Mouse (Mus musculus): ENCODE data around the gene Gspt1. TPM values are rescaled to one million over a fixed set of nuclear protein-coding genes. Genes with fewer than 3 reads are reported as not detected.

The Gspt1 gene
- total RNA-seq, 1 experiment = 89.8 TPM

GRCm38 (mm10) chr16:11276888-11277287, 22.8 kb upstream of the Gspt1 start:
- H3K27ac ChIP-seq (ENCODE audit: insufficient read depth, low read depth, low read length, poor library complexity, severe bottlenecking) = no peak overlapping the region; the same call in 1 of the 2 replicates
- H3K9me3 ChIP-seq (ENCODE audit: control insufficient read depth, insufficient read depth, low read depth, low read length) = no peaks in the 10 kb centered on the region

GRCm38 (mm10) chr16:11271073-11271472, 16.9 kb upstream of the Gspt1 start:
- Histone ChIP-seq H3K9me3 (ENCODE audit: control insufficient read depth, insufficient read depth, low read depth, low read length) (no peaks in the 10 kb centered on the region), H3K4me3 (ENCODE audit: insufficient read depth in 1 of 2, low read depth in 1 of 2, low read length in 2 of 2, poor library complexity in 1 of 2, severe bottlenecking in 1 of 2) (no peak overlapping the region), H3K27ac (ENCODE audit: insufficient read depth, low read depth, low read length, poor library complexity, severe bottlenecking) (no peak overlapping the region), H3K36me3 (ENCODE audit: control insufficient read depth, insufficient read depth, low read length, poor library complexity, severe bottlenecking) (no peaks in the 10 kb centered on the region), H3K4me1 (ENCODE audit: control insufficient read depth in 2 of 2, insufficient read depth in 2 of 2, low read length in 2 of 2, poor library complexity in 1 of 2) (peaks cover 6 to 10% of the 10 kb centered on the region in 2 experiments; a peak in 2 of 4 replicates), H3K9ac (ENCODE audit: insufficient read depth, low read depth, low read length, poor library complexity, severe bottlenecking) (no peak overlapping the region)
- TF ChIP-seq HCFC1 (IDR thresholded peaks at IDR 0.05; ENCODE audit: borderline replicate concordance, insufficient read depth, low read length) (no peak), MAFK (IDR thresholded peaks at IDR 0.05; ENCODE audit: insufficient read depth, low read depth, low read length) (no peak), ZC3H11A (IDR thresholded peaks at IDR 0.05; ENCODE audit: borderline replicate concordance, low read depth, low read length) (no peak), CHD2 (IDR thresholded peaks at IDR 0.05; ENCODE audit: low read depth, low read length) (no peak), ZNF384 (IDR thresholded peaks at IDR 0.05; ENCODE audit: low read depth, low read length) (no peak)
- in situ Hi-C loops (cut with MboI; ENCODE audit: low sequenced_read_pairs in 2 of 2, unreplicated experiment in 2 of 2) = no loop called here
- DNase-seq (ENCODE audit: low read depth, low spot score) = no peak

More at GRCm38 (mm10) chr16:11276888-11277287, 22.8 kb upstream of the Gspt1 start:
- Histone ChIP-seq H3K9ac (ENCODE audit: insufficient read depth, low read depth, low read length, poor library complexity, severe bottlenecking) (no peak overlapping the region), H3K4me1 (ENCODE audit: control insufficient read depth in 2 of 2, insufficient read depth in 2 of 2, low read length in 2 of 2, poor library complexity in 1 of 2) (peaks cover 9 to 16% of the 10 kb centered on the region in 2 experiments; a peak in 2 of 4 replicates), H3K36me3 (ENCODE audit: control insufficient read depth, insufficient read depth, low read length, poor library complexity, severe bottlenecking) (no peaks in the 10 kb centered on the region), H3K4me3 (ENCODE audit: insufficient read depth in 1 of 2, low read depth in 1 of 2, low read length in 2 of 2, poor library complexity in 1 of 2, severe bottlenecking in 1 of 2) (no peak overlapping the region)
- in situ Hi-C loops (cut with MboI; ENCODE audit: low sequenced_read_pairs in 2 of 2, unreplicated experiment in 2 of 2) = no loop called here
- DNase-seq (ENCODE audit: low read depth, low spot score) = no peak
- no peak for TF ChIP-seq CHD2 (IDR thresholded peaks at IDR 0.05; ENCODE audit: low read depth, low read length)
- TF ChIP-seq HCFC1 (IDR thresholded peaks at IDR 0.05; ENCODE audit: borderline replicate concordance, insufficient read depth, low read length) = no peak
- no peak for TF ChIP-seq ZC3H11A (IDR thresholded peaks at IDR 0.05; ENCODE audit: borderline replicate concordance, low read depth, low read length)
- no peak for TF ChIP-seq MAFK (IDR thresholded peaks at IDR 0.05; ENCODE audit: insufficient read depth, low read depth, low read length)
- TF ChIP-seq ZNF384 (IDR thresholded peaks at IDR 0.05; ENCODE audit: low read depth, low read length) = no peak

- Histone ChIP-seq H3K27ac (ENCODE audit: insufficient read depth, low read depth, low read length, poor library complexity, severe bottlenecking) (no peak overlapping the region), H3K9ac (ENCODE audit: insufficient read depth, low read depth, low read length, poor library complexity, severe bottlenecking) (no peak overlapping the region), H3K9me3 (ENCODE audit: control insufficient read depth, insufficient read depth, low read depth, low read length) (no peaks in the 10 kb centered on the region), H3K4me3 (ENCODE audit: insufficient read depth in 1 of 2, low read depth in 1 of 2, low read length in 2 of 2, poor library complexity in 1 of 2, severe bottlenecking in 1 of 2) (no peak overlapping the region), H3K4me1 (ENCODE audit: control insufficient read depth in 2 of 2, insufficient read depth in 2 of 2, low read length in 2 of 2, poor library complexity in 1 of 2) (peaks cover 6 to 10% of the 10 kb centered on the region in 2 experiments; a peak in 2 of 4 replicates), H3K36me3 (ENCODE audit: control insufficient read depth, insufficient read depth, low read length, poor library complexity, severe bottlenecking) (no peaks in the 10 kb centered on the region)
- no peak for TF ChIP-seq MAFK (IDR thresholded peaks at IDR 0.05; ENCODE audit: insufficient read depth, low read depth, low read length)
- no peak for TF ChIP-seq ZC3H11A (IDR thresholded peaks at IDR 0.05; ENCODE audit: borderline replicate concordance, low read depth, low read length)
- TF ChIP-seq CHD2 (IDR thresholded peaks at IDR 0.05; ENCODE audit: low read depth, low read length) = no peak
- TF ChIP-seq HCFC1 (IDR thresholded peaks at IDR 0.05; ENCODE audit: borderline replicate concordance, insufficient read depth, low read length) = no peak
- TF ChIP-seq ZNF384 (IDR thresholded peaks at IDR 0.05; ENCODE audit: low read depth, low read length) = no peak
- no peak for DNase-seq (ENCODE audit: low read depth, low spot score)
- in situ Hi-C loops (cut with MboI; ENCODE audit: low sequenced_read_pairs in 2 of 2, unreplicated experiment in 2 of 2) = no loop called here
These were observed 16.5 kb upstream of the Gspt1 start for GRCm38 (mm10) chr16:11270642-11271041.

GRCm38 (mm10) chr16:11269808-11270207, 15.7 kb upstream of the Gspt1 start:
- H3K4me1 ChIP-seq (ENCODE audit: control insufficient read depth in 2 of 2, insufficient read depth in 2 of 2, low read length in 2 of 2, poor library complexity in 1 of 2) = peaks cover 3 to 5% of the 10 kb centered on the region in 2 experiments; a peak in 2 of 4 replicates
- H3K36me3 ChIP-seq (ENCODE audit: control insufficient read depth, insufficient read depth, low read length, poor library complexity, severe bottlenecking) = no peaks in the 10 kb centered on the region
- no peaks in the 10 kb centered on the region for H3K9me3 ChIP-seq (ENCODE audit: control insufficient read depth, insufficient read depth, low read depth, low read length)
- in situ Hi-C loops (cut with MboI; ENCODE audit: low sequenced_read_pairs in 2 of 2, unreplicated experiment in 2 of 2) = no loop called here
- no peak for TF ChIP-seq MAFK (IDR thresholded peaks at IDR 0.05; ENCODE audit: insufficient read depth, low read depth, low read length)
- DNase-seq (ENCODE audit: low read depth, low spot score) = no peak
- no peak overlapping the region for H3K4me3 ChIP-seq (ENCODE audit: insufficient read depth in 1 of 2, low read depth in 1 of 2, low read length in 2 of 2, poor library complexity in 1 of 2, severe bottlenecking in 1 of 2)
- H3K9ac ChIP-seq (ENCODE audit: insufficient read depth, low read depth, low read length, poor library complexity, severe bottlenecking) = no peak overlapping the region
- H3K27ac ChIP-seq (ENCODE audit: insufficient read depth, low read depth, low read length, poor library complexity, severe bottlenecking) = no peak overlapping the region

GRCm38 (mm10) chr16:11266556-11266955, 12.4 kb upstream of the Gspt1 start:
- Histone ChIP-seq H3K27ac (ENCODE audit: insufficient read depth, low read depth, low read length, poor library complexity, severe bottlenecking) (no peak overlapping the region), H3K9me3 (ENCODE audit: control insufficient read depth, insufficient read depth, low read depth, low read length) (no peaks in the 10 kb centered on the region), H3K36me3 (ENCODE audit: control insufficient read depth, insufficient read depth, low read length, poor library complexity, severe bottlenecking) (no peaks in the 10 kb centered on the region), H3K9ac (ENCODE audit: insufficient read depth, low read depth, low read length, poor library complexity, severe bottlenecking) (no peak overlapping the region), H3K4me1 (ENCODE audit: control insufficient read depth in 2 of 2, insufficient read depth in 2 of 2, low read length in 2 of 2, poor library complexity in 1 of 2) (no peaks in the 10 kb centered on the region; a peak in 1 of 4 replicates), H3K4me3 (ENCODE audit: insufficient read depth in 1 of 2, low read depth in 1 of 2, low read length in 2 of 2, poor library complexity in 1 of 2, severe bottlenecking in 1 of 2) (no peak overlapping the region)
- in situ Hi-C loops (cut with MboI; ENCODE audit: low sequenced_read_pairs in 2 of 2, unreplicated experiment in 2 of 2) = no loop called here
- TF ChIP-seq MAFK (IDR thresholded peaks at IDR 0.05; ENCODE audit: insufficient read depth, low read depth, low read length) = no peak
- no peak for TF ChIP-seq HCFC1 (IDR thresholded peaks at IDR 0.05; ENCODE audit: borderline replicate concordance, insufficient read depth, low read length)
- no peak for TF ChIP-seq CHD2 (IDR thresholded peaks at IDR 0.05; ENCODE audit: low read depth, low read length)
- TF ChIP-seq ZNF384 (IDR thresholded peaks at IDR 0.05; ENCODE audit: low read depth, low read length) = no peak
- no peak for TF ChIP-seq ZC3H11A (IDR thresholded peaks at IDR 0.05; ENCODE audit: borderline replicate concordance, low read depth, low read length)
- DNase-seq (ENCODE audit: low read depth, low spot score) = no peak
